Mouse (Mus musculus) lung, embryonic 15.5 days (tissue): ENCODE results near the gene Acsbg1. TPM values are rescaled to one million over a fixed set of nuclear protein-coding genes. Genes with fewer than 3 reads are reported as not detected.
A peak's percentile ranks its signal among the peaks of the same experiment; 100 is the strongest.

Experiments
- ATAC-seq: fragments of 200-750 bp; cut with Nextera tagmentation; 2 replicates; pipeline ENCODE4 v1.8.0; 2017; ENCODE audit warnings: moderate number of reproducible peaks, borderline replicate concordance; ENCODE audit not compliant: low FRiP score, low TSS enrichment; ENCODE audit errors: extremely low read depth
- H3K27ac ChIP-seq: fragments of 300-500 bp; sonication (generic); 2 replicates; pipeline ENCODE4 v1.5.1; 2015; ENCODE audit warnings: moderate library complexity, mild to moderate bottlenecking, inconsistent platforms
- H3K27me3 ChIP-seq: fragments of 300-500 bp; sonication (generic); 2 replicates; pipeline ENCODE4 v1.6.1; 2015; ENCODE audit warnings: inconsistent platforms
- H3K36me3 ChIP-seq: fragments of 300-500 bp; sonication (generic); 2 replicates; pipeline ENCODE4 v1.6.1; 2015; ENCODE audit warnings: inconsistent platforms
- H3K4me1 ChIP-seq: fragments of 300-500 bp; sonication (generic); 2 replicates; pipeline ENCODE4 v1.6.1; 2015; ENCODE audit warnings: inconsistent platforms
- H3K4me2 ChIP-seq: fragments of 300-500 bp; sonication (generic); 2 replicates; pipeline ENCODE4 v1.6.1; 2015; ENCODE audit warnings: inconsistent platforms, mild to moderate bottlenecking, moderate library complexity
- H3K4me3 ChIP-seq: fragments of 300-500 bp; sonication (generic); 2 replicates; pipeline ENCODE4 v1.5.1; 2015; ENCODE audit warnings: mild to moderate bottlenecking, inconsistent platforms
- H3K9ac ChIP-seq: fragments of 300-500 bp; sonication (generic); 2 replicates; pipeline ENCODE4 v1.6.1; 2015; ENCODE audit warnings: inconsistent platforms
- H3K9me3 ChIP-seq: fragments of 300-500 bp; sonication (generic); 2 replicates; pipeline ENCODE4 v1.6.1; 2016; ENCODE audit warnings: inconsistent platforms
- WGBS: fragments of 180-500 bp; shearing (Covaris S2); methylation state at CpG from one replicate; pipeline ENCODE4 v1.1.7; 2015; 5-methylcytosine and 5-hydroxymethylcytosine counted together
- microRNA-seq: library from miRNA; unstranded; fragments of <30 nt; microRNA quantifications from one replicate; pipeline ENCODE4, GENCODE M21; 2016
- polyA plus RNA-seq: library from polyadenylated mRNA; unstranded; fragments of >200 nt; fragmentation: Nextera tagmentation; extraction: Ambion mirVana; gene quantifications from 2 replicates; pipeline ENCODE4 v1.2.1, GENCODE M21; 2015

Acsbg1 gene
- polyA plus RNA-seq, 1 experiment from 2014 or later: 0.39 TPM

GRCm38 (mm10) chr9:54560831-54561601 is 100.7 kb downstream of the Acsbg1 start:
- Histone ChIP-seq H3K36me3 (no peaks in the 10 kb centered on the region), H3K9me3 (no peaks in the 10 kb centered on the region), H3K27ac (no peak overlapping the region), H3K9ac (no peak overlapping the region), H3K4me2 (no peak overlapping the region), H3K4me1 (peaks cover 6% of the 10 kb centered on the region; the same call in 1 of the 2 replicates), H3K4me3 (no peak overlapping the region), H3K27me3 (0 out of 2 replicates have a peak, but pooled peaks cover 5% of the 10 kb centered on the region)
- 83% methylated on average over 8 of the region's 8 CpGs for WGBS
- no peak for ATAC-seq

DNA sequence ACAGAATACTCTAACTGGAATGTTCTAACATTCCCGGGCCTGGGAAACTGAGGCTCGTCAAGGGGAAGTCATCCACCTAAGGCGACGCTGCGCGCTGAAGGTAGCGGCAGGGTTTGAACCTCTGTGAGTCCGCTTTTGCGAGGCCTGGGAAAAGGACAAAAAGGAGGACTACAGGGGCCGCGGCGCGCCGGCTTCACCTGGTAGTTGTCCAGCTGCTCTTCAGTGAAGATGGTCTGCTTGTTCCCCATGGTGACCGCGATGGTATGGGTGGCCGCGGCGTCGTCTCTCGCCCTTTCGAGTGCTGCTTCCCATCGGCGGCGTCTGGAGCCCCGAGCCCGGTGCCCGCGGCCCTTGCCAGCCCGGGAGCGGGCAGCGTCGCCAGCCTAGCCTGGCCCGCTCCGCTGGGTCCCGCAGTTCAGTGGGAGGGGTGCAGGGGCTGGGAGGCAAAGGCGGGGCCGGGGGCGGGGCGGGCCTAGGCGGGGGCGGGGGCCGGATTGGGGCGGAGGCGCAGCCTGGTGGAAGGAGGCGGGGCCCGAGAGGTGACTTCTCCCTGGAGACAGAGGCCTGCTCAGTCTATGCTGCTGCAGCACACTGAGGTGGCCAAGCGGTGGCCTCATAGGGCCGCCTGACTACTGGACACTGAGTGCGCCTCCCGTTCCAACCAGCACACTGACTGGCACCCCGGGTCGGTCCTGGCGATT is 101.7 kb downstream of the Acsbg1 start, which contains the start of gene Cib2:
TSS of gene Cib2 (minus strand) at position 448 of the 701 bp plus-strand sequence.
- ATAC-seq: peak; percentile 97
- Histone ChIP-seq H3K9me3 (no peaks in the 10 kb centered on the region), H3K4me1 (peaks cover 6% of the 10 kb centered on the region; the same call in 1 of the 2 replicates), H3K4me2 (peak within 1 kb of the TSS; percentile 93), H3K36me3 (no peaks in the 10 kb centered on the region), H3K27ac (no peak within 1 kb of the TSS), H3K4me3 (peak within 1 kb of the TSS; percentile 61), H3K27me3 (0 out of 2 replicates have a peak, but pooled peaks cover 5% of the 10 kb centered on the region), H3K9ac (peak within 1 kb of the TSS; percentile 53)
- WGBS: 1% methylated on average over 37 of the region's 54 CpGs

GRCm38 (mm10) chr9:54558731-54559130 is 102.9 kb downstream of the Acsbg1 start:
- 71% methylated on average over 8 of the region's 8 CpGs for WGBS
- H3K4me1 ChIP-seq: peaks cover 6% of the 10 kb centered on the region; the same call in 1 of the 2 replicates
- H3K4me2 ChIP-seq: no peak overlapping the region
- H3K9me3 ChIP-seq: no peaks in the 10 kb centered on the region
- ATAC-seq: no peak
- H3K4me3 ChIP-seq: no peak overlapping the region
- H3K27me3 ChIP-seq: 0 out of 2 replicates have a peak, but pooled peaks cover 5% of the 10 kb centered on the region
- H3K36me3 ChIP-seq: no peaks in the 10 kb centered on the region
- H3K9ac ChIP-seq: no peak overlapping the region
- H3K27ac ChIP-seq: no peak overlapping the region

DNA sequence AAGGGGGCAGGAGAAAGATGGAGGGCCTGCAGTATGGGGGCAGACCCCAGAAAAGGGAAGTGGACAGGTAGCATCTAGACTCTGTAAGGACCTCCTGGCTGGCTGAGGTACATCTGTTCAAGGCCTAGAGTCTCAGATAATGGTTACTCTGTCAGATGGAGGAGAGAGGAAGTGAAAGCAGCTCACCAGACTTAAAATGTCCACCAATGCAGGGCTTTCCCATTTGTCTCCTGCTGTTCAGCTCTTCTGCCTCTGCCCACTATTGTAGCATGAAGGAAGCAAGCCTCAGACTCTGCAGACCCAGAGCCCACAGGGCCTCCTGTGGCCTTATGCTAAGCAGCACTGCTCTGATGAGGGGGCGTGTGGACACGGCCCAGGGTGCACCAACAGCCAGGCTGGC is 106.6 kb downstream of the Acsbg1 start:
- Histone ChIP-seq H3K9me3 (no peaks in the 10 kb centered on the region), H3K36me3 (no peaks in the 10 kb centered on the region), H3K4me2 (no peak overlapping the region), H3K27ac (no peak overlapping the region), H3K4me3 (no peak overlapping the region), H3K9ac (no peak overlapping the region), H3K27me3 (0 out of 2 replicates have a peak, but pooled peaks cover 5% of the 10 kb centered on the region), H3K4me1 (peaks cover 6% of the 10 kb centered on the region; the same call in 1 of the 2 replicates)
- ATAC-seq: no peak
- 68% methylated on average over 2 of the region's 2 CpGs for WGBS

Small RNA genes lying within 50 kb of the gene (microRNA-seq; reads per million reads assigned to microRNA genes)
- gene Mir5710: not detected

Other genes with a start within 250 kb of the Acsbg1 start
- gene Dmxl2, start 160.2 kb downstream of the Acsbg1 start, polyA plus RNA-seq: 3.4 and 4.5 TPM in 2 replicates
- not detected in 2 replicates for gene Sh2d7, start 122.9 kb downstream of the Acsbg1 start, polyA plus RNA-seq
- gene Cib2, start 101.7 kb downstream of the Acsbg1 start, polyA plus RNA-seq: 11.6 and 13.3 TPM in 2 replicates
- 105 and 109 TPM in 2 replicates for gene Idh3a, start 75.5 kb downstream of the Acsbg1 start, polyA plus RNA-seq
- gene Dnaja4, start 37.0 kb upstream of the Acsbg1 start, polyA plus RNA-seq: 6.6 and 7.5 TPM in 2 replicates
- 148 and 149 TPM in 2 replicates for gene Wdr61, start 72.6 kb upstream of the Acsbg1 start, polyA plus RNA-seq
- 18.6 and 19.1 TPM in 2 replicates for gene Crabp1, start 102.9 kb upstream of the Acsbg1 start, polyA plus RNA-seq
- 29.1 and 29.7 TPM in 2 replicates for gene Ireb2, start 201.9 kb upstream of the Acsbg1 start, polyA plus RNA-seq